Mouse (Mus musculus) effector memory CD4-positive, alpha-beta T cell, adult 7 months (primary cell): ENCODE results near the gene Pbdc1. TPM values are rescaled to one million over a fixed set of nuclear protein-coding genes. Genes with fewer than 3 reads are reported as not detected.

Experiments
- polyA plus RNA-seq: library from polyadenylated mRNA; unstranded; fragments of 100-300 nt; shearing (Covaris generic); gene quantifications from one replicate; pipeline ENCODE4 v1.2.1, GENCODE M21; 2017

Gene Pbdc1
- 36.6 TPM for polyA plus RNA-seq

DNA sequence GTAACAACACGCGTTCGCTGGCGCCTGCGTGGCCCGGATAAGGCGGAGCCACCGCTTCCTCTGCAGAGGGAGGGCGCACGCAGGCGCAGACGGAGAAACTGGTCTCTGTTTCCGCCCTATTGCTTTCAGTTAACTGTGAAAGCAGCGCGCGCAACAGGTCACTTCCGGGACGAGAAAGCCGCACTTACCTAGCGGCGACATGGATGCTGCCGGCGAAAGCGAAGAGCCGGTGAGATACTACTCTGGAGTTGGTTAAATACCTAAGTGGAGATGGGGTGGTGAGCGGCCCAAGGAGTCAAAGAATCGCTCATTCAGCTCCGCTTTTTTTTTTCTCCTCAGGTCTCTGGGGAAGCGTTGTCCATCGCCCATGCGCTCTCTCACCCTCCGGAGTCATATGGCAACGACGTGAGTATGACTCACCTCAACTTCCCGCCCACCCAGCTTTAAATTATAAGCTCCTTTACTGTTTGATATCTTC, at the start of gene Pbdc1:
Gene Pbdc1 (plus strand): TSS at position 142 of the 478 bp plus-strand sequence.

DNA sequence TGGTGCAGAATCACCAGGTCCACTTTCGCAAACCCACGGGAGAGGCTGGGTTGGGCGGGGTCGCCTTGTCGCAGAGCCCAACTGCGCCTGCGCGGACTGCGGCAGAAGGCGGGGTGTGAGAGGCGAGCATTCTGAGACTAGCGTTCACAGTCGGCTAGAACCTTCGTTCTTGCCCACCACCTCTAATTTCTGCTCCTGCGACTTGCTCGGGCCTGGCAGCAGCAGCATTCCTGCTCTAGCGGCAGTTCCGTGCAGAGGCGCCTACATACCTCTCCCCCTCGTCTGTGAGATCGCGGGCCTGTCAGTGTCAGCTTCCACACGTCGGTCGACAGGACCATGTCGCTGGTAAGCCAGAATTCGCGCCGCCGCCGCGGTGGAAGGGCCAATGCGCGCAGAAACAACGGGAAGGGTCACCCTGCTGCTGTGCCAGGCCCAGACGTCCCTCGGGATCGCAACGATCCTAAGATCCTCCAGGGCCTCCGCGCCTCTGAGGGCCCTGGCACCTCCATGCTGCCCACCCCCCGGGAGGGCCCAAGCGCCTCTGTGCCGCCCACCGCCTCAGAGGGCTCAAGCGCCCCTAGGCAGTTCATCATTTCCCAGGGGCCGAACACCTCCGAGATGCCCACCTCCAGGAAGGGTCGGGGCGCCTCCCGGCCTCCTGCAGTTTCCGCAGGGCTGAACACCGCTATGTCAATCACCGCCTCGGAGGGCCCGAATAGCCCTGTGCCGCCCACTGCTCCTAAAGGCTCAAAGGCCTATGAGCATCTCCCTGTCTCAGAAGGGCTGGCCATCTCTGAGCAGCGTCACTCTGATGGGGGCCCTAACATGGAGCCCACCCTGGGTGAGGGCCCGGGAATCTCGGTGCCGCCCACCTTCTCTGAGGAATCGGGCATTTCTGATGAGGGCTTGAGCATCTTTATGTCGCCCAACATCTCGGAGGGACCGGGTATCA, 41.0 kb downstream of the Pbdc1 start, which contains the start of gene Magee1:
Gene Magee1 (plus strand): TSS at position 104 of the 952 bp plus-strand sequence.

Other genes starting within 250 kb of the Pbdc1 start
- gene Magee2, start 222.5 kb upstream of the Pbdc1 start, polyA plus RNA-seq = 0.54 TPM
- 2.5 TPM for gene Magee1, start 40.6 kb downstream of the Pbdc1 start, polyA plus RNA-seq